Mouse (Mus musculus): ENCODE measurements around the gene Slc38a6. TPM values are rescaled to one million over a fixed set of nuclear protein-coding genes. Genes with fewer than 3 reads are reported as not detected.

Gene Slc38a6
- total RNA-seq, 2 experiments from 2014 or later, result 0.14 to 12.3 TPM

DNA sequence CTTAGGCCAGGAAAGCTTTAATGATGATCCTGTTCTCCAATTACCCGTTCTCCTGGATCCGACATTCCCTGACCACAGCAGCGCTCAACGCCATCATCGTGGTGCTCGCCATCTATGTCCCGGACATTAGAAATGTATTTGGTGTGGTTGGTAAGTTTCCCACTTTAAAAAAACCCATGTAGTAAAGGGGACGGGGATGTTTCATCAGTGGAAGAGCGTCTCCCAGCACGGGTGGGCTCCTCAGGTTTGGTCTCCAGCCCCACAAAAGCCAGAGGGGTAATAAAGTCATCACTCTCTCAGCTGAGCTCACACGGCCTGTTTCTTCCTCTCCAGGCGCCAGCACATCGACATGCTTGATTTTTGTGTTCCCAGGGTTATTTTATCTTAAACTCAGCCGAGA lies 65.2 kb downstream of the Slc38a6 start:
- ATAC-seq (replicated peaks; ENCODE audit: low FRiP score, low TSS enrichment, poor library complexity, severe bottlenecking), result no peak

DNA sequence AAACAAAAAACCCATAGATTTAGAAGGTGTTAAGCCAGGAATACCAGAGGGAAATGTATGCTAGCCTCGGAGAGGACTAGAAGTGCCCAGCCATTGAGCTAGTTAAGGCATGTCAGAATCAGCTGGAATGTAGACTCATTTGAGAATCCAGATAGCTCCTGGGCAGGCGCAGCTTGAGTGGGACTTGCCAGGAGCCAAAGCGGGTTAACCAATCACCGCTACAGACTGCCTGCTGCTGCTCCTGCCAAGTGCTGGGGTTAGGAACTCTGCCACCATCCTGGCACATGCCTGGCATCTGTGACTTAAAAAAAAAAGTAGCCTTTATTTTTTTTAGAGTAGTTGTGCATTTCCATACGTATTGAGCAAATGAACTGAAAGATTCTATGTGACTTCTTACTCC lies 66.8 kb downstream of the Slc38a6 start:
- no peak for ATAC-seq (replicated peaks; ENCODE audit: low FRiP score, low TSS enrichment, poor library complexity, severe bottlenecking)

GRCm38 (mm10) chr12:73354521-73354920 lies 67.9 kb downstream of the Slc38a6 start:
- ATAC-seq (replicated peaks; ENCODE audit: low FRiP score, low TSS enrichment, poor library complexity, severe bottlenecking), result no peak

GRCm38 (mm10) chr12:73355084-73355775 lies 68.7 kb downstream of the Slc38a6 start:
- no peak for ATAC-seq (replicated peaks; ENCODE audit: low FRiP score, low TSS enrichment, poor library complexity, severe bottlenecking)

- ATAC-seq (replicated peaks; ENCODE audit: low FRiP score, low TSS enrichment, poor library complexity, severe bottlenecking), result no peak
These were observed 70.1 kb downstream of the Slc38a6 start for GRCm38 (mm10) chr12:73356696-73357095.

DNA sequence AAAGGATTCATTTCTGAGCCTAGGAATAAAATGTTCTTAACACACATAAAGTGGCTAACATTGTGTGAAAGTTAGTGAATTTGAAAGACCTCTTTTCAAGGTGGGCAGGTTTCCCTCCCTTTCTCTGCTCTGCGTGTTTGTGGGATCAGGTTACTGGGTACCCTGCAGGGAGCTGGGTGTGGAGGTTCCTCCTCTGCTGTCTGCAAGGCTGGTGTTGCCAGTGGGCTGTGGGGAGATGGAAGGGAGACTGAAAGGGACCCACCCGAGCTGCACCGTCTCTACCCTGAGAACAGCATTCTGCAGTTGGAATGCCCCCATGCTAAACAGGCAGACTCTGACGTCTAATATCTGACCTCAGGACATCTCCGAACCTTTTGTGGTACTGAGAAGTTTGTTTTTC lies 70.7 kb downstream of the Slc38a6 start:
- no peak for ATAC-seq (replicated peaks; ENCODE audit: low FRiP score, low TSS enrichment, poor library complexity, severe bottlenecking)

DNA sequence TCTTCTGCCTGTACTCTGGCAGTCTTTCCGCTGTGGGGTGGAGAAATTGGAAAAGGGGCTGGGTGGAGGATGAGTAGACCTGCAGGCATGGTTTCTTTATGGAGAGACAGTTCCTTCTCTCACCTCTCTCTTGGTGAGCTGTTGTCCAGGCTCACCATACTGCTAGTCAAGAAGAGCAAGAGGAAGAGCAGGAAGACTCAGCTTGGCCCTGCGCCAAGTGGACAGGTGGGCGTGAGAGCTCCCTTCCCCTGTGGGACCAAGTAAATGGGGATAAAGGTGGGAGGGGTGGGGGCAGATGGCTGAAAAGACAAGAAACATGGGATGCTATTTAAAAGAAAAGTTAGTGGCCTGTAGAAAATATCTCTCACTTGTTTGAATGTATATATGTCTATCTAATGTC lies 71.2 kb downstream of the Slc38a6 start:
- ATAC-seq (replicated peaks; ENCODE audit: low FRiP score, low TSS enrichment, poor library complexity, severe bottlenecking), result no peak

DNA sequence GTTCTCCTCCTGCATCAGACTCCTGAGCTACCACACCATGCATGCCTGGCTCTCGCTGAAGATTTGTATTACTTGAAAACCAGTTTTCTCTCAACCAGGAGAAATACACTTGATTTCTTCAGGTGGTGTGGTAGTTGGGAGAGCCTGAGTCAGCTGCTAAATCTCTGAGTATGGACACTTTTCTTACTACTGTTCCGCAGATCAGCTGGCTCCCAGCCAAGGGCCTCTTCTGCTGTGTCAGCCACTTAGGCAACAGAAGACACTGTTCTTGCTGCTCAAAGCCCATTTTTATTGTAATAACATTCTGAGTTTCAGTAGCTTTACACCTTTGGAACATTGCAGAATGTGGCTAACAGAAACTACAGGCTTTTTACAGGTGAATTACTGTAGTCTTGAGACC lies 72.1 kb downstream of the Slc38a6 start:
- ATAC-seq (replicated peaks; ENCODE audit: low FRiP score, low TSS enrichment, poor library complexity, severe bottlenecking), result no peak

DNA sequence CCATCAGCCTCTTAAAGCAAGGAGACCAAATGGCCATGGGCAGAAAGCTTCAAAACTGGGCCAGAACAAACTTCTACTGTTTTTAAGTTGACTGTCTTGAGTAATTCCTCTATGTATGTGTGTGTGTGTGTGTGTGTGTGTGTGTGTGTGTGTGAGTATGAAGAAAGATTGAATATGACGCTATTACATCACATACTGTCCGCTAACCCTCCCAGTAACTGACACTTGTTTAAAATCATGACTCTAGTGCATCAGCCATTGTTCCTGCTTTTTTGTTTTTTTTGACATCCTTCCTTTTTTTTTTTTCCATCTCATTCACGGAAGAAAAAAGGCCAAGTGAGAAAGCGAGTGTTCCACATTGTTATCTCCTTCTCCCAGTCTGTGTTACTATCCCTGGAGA lies 72.9 kb downstream of the Slc38a6 start:
- no peak for ATAC-seq (replicated peaks; ENCODE audit: low FRiP score, low TSS enrichment, poor library complexity, severe bottlenecking)

DNA sequence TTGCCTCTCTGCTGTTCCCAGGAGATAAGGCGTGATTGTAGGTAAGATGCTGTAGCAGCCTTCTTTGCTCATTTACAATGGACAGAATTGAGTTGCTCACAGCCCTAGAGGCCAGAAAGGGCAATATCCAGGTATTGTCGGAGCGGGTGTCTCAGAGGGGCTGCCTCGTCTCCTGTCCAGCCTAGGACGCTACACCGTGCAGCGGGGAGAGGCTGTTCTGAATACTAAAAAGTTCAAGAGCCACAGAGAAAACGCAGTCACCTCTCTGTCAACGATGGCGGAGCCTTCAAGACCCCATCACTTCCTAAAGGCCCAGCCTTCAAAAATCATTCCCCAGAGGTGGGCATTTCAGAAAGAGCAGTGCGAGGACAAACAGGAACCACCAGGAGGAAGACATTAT lies 74.6 kb downstream of the Slc38a6 start:
- ATAC-seq (replicated peaks; ENCODE audit: low FRiP score, low TSS enrichment, poor library complexity, severe bottlenecking), result no peak

DNA sequence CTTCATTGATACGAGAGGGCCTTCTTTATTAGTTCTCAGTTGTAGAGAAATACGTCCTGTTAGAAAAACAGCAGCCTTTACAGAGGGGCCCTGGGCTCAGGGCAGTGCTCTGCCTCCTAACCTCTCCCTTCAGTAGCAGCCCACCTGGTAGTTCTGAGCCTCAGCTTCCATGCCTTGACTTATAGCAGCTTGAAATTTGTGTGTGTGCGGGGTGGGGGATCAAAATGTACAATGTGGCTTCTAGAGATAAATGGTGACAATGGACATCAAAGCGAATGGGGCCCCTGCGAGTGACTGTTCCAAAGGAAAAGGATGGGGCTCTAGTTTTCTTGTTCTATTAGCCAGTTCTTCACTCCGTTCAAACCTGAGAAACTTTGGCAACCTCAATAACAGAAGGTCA lies 76.8 kb downstream of the Slc38a6 start:
- ATAC-seq (replicated peaks; ENCODE audit: low FRiP score, low TSS enrichment, poor library complexity, severe bottlenecking), result no peak

DNA sequence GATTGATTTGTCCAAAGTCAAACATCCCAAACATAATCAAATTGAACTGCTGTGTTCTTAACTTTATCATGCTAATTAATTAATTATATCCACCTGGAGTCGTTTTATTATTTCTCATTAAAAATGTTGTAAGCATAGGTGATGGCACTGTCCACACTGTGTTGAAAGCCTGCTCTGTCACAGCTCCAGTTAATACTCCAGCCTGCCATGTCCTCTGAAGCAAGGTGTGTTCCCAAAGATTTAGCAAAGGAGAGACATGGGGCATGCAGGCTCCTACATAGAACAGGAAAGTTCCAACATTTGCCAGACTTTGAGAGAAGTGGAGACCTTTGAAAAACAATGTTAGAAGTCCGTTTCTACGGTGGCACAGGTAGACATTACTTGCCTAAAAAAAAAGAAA lies 77.4 kb downstream of the Slc38a6 start:
- no peak for ATAC-seq (replicated peaks; ENCODE audit: low FRiP score, low TSS enrichment, poor library complexity, severe bottlenecking)

GRCm38 (mm10) chr12:73366581-73366980 lies 80.0 kb downstream of the Slc38a6 start:
- ATAC-seq (replicated peaks; ENCODE audit: low FRiP score, low TSS enrichment, poor library complexity, severe bottlenecking), result no peak

DNA sequence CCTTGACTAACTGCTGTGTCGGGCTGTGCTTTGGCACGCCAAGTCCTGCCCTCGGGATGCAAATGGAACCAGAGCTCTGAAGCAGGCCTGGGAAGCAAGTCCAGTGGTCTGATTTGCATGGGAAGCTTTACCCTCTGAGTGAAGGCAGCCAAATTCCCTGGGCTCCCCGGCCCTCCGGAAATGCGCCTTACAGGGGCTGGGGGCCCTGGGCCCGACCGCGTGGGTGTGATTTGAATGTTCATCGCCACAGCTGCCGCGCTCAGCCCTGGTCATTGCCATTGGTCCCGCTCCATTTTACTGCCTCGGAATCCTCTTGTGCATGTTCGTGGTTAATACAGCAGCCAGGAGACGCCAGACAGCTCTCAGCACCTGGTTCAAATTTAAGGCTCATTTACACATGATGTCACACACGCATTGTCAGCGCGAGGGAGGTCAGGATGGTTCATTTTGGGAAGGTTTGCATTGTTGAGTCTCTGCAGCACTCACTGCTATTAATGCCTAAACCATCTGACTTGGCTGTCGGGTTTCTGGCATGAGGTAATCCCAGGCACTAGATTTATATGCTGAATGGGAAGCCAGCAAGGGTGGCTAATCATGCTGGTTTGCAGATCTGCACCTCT lies 81.0 kb downstream of the Slc38a6 start:
- no peak for ATAC-seq (replicated peaks; ENCODE audit: low FRiP score, low TSS enrichment, poor library complexity, severe bottlenecking)

- ATAC-seq (replicated peaks; ENCODE audit: low FRiP score, low TSS enrichment, poor library complexity, severe bottlenecking), result no peak
These were observed 82.5 kb downstream of the Slc38a6 start for GRCm38 (mm10) chr12:73368868-73369608.

- no peak for ATAC-seq (replicated peaks; ENCODE audit: low FRiP score, low TSS enrichment, poor library complexity, severe bottlenecking)
These were observed 83.9 kb downstream of the Slc38a6 start for GRCm38 (mm10) chr12:73370367-73370944.

DNA sequence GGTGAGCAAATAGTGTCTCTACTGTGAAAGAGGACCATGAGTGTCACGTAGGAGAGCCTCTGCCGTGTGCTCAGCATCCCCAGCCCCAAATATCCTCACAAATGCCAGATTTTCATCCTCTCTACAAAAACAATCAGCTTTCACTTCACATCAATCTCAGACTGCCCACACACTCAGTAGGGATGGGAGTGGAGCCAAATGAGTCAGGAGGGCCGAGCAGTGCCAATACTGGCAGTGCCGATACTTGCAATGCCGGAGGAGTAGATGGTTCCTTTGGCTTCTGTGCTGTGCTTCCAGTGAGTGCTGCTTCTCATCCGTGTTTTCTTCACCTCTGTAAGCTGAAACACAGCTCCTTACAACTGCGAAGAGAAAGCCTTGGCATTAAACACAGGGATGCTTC lies 84.6 kb downstream of the Slc38a6 start:
- ATAC-seq (replicated peaks; ENCODE audit: low FRiP score, low TSS enrichment, poor library complexity, severe bottlenecking), result no peak

GRCm38 (mm10) chr12:73378026-73378425 lies 91.4 kb downstream of the Slc38a6 start:
- no peak for ATAC-seq (replicated peaks; ENCODE audit: low FRiP score, low TSS enrichment, poor library complexity, severe bottlenecking)

GRCm38 (mm10) chr12:73378724-73379355 lies 92.3 kb downstream of the Slc38a6 start:
- ATAC-seq (replicated peaks; ENCODE audit: low FRiP score, low TSS enrichment, poor library complexity, severe bottlenecking), result no peak
